Mouse (Mus musculus): Measurements from ENCODE around the gene Tob1.

Gene Tob1

DNA sequence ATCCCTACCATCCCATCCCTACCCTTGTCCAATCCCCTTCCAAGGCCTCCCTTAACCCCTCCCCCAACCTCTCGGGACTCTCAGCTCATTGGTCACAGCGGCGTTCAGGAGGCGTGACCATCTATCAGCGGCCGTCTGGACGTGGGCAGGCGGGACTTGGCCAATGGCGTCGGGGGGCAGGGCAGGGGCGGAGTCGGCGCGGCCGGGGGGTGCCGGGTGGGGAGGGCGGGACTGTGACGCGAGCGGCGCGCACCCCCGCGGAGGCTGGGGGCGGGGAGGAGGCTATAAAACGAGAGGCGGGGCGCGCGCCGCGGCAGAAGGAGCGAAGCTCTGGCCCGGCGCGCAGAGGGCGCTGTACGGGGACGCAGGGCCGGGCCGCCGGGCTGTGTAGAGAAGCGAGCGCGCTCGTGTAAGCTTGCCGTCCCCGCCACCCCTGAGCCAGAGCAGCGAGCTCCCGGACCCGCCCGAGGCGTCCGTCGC is at the start of gene Tob1:
Tob1 (plus strand) TSS at position 331 of the 480 bp plus-strand sequence.
- DNase-seq (ENCODE audit: low spot score), result peak; percentile 98

DNA sequence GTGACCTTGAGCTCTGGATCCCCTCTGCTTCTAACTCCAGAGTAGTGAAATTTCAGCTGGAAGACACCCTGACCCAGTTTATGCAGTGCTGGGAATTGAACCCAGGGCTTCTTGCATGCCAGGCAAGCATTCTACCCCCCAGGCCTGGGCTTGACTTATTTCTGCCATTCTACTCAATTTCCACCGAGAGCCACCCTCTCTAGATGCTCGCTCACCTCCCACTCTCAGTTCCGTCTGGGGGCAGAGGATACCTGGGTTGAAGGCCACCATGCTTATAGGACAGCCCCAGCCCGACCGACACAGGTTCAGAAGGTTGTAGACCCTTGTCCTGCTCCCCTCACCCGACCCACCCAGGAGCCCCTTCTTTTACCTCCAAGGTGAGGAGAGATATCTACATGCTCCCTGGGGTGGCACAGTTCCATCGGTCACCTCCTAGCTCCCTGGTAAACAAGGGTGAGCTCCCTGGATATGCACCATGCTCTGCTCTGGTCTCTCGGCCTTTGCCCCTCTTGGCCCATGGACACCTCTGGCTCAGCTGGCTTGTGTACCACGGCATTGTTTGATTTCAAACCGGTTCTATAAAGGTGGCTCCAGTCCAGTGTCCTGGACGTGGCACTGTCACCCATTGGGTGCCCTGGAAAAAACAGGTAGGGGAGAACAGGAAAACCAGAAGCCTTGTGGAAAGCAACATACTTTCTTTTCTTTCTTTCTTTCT is 49.2 kb upstream of the Tob1 start:
- DNase-seq (ENCODE audit: low spot score), result no peak

DNA sequence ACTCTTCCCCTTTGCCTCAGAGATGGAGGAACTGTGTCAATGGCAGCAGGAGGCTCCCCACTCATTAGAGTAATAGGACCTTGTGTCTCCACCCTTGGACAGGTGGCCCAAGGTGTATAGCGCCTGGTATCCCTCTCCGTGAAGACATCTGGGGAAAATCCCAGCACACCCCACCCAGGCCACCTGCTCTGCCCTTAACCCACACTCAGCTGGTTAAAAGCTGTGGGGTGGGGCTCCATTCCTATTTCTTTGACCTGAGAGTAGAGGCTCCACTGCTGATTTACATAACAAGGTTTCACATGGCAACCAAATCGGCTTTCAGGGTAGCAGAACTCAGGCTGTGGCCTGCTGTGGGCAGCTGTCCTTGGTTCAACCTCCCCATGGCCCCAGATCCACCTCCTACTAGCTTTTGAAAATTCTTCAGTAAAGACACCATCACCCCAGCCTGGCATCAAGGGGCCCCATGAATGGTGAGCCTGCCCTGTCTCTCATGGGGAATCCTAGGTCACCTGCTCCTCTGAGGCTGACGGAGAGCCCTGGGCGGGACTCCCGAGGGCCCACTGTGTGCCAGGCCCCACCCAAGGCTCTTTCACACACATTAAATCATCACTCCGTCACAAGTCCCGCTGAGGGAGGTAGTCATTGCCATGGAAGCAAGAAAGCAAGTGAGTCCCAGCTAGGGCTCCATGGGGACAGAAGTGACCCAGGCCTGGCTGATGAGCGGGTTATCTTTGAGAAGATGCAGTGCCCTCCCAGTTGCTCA is 48.1 kb upstream of the Tob1 start:
- DNase-seq (ENCODE audit: low spot score), result no peak

DNA sequence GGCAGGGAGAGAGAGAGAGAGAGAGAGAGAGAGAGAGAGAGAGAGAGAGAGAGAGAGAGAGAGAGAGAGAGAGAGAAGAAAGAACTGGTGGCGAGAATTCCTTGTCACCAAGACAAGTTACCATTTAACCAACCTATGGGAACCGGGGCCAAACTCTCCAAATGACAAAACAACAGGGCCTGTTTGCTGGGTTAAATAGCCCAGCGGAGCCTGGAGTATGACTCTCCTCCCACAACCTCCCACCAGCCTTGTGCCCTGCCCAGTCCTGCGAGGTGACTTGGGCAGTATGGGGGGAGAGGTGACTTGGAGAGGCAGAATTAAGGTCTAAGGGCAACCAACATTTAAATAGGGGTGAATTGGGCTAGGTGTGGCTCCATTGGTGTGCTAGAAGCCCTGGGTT is 45.5 kb upstream of the Tob1 start:
- no peak for DNase-seq (ENCODE audit: low spot score)

DNA sequence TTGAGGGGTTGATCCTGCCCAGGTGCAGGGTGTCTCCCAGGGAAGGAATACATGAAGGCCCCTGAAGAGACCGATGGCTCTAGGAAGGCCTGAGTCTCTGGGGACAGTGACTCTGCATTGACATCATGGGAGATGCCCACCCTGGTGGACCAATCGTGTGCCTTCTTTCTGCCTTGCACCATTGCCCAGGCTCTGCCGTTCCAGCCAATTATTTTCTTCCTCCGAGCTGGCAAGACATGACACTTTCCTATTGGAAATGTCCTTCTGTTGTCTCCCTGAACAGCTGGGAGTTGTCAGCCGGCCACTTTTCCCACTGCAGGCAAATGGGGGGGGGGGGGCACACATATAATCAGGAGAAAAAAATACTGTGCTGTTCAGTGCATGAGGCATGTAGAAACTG is 43.0 kb upstream of the Tob1 start:
- DNase-seq (ENCODE audit: low spot score), result no peak

DNA sequence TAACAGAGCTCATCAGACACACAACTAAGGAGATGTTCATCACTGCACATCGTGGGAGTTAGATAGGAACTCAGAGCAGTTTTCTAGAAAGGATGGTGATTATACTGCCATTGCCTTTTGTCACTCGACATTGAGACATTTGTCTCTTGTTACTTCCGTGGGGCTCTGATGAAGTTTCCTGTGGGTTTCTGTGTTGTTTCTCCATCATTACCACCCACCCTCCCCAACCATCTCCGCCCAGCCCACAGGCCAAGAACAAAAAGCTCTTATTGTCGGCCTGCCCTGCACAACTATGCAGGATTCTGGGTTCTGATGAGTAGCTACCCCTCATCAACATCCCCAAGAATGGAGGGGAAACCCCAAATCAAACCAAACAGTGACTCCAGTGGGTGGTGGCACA is 41.7 kb upstream of the Tob1 start:
- DNase-seq (ENCODE audit: low spot score), result no peak

DNA sequence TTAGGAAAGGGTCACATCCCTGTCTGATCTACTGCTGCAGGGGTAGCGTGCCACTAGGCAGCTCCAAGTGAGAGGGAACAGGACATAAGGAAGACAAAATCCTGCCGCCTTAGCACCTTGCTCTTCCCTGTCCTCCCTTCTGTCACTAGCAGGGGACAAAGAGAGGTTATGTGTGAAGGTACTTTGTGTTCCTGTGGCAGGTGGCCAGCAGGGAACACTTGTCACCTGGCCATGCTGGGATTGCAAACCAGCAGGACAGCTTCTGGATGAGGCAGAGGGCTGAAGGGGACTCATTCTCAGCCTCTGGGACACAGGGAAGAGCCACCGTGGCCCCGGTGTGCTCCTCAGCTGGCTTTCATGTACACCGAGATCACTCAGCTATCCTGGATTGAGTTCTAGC is 39.6 kb upstream of the Tob1 start:
- DNase-seq (ENCODE audit: low spot score), result no peak

DNA sequence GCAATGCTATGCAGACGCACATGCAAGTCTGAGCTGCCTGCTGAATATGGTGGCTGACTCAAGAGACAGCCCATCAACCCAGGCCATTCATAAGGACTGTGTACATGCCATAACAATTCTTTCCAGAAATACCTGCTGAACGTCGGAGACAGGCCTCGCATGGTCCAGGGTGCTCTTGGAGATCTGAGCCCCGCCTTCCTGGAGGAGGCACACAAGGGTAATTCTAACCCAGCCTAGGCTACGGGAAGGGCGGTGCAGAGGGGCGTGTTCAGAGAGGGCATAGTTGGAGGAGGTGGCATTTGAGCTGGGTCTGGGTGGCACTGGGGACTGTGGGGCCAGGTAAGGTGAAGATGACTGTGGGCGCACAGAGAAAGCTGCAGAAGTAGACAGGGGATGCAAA is 39.1 kb upstream of the Tob1 start:
- no peak for DNase-seq (ENCODE audit: low spot score)

DNA sequence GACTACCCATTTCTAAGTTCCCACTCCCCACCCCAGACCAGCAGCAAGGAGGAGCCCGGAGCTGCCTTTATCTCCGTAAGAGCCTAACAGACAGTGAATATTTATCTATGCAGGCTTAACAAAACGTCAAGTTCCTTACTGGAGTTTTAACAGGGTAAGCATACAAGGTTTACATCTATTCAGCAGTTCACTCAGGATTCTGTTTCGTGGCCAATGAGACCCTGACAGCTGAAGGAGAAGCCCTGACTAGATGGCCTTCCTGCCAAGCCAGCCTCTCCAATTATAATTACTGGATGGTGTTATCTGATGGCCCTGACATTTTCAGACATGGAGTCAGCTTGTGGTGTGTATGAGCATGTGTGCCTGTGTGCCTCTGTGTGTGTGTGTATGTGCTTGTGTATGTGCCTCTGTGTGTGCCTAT is 37.5 kb upstream of the Tob1 start:
- no peak for DNase-seq (ENCODE audit: low spot score)

DNA sequence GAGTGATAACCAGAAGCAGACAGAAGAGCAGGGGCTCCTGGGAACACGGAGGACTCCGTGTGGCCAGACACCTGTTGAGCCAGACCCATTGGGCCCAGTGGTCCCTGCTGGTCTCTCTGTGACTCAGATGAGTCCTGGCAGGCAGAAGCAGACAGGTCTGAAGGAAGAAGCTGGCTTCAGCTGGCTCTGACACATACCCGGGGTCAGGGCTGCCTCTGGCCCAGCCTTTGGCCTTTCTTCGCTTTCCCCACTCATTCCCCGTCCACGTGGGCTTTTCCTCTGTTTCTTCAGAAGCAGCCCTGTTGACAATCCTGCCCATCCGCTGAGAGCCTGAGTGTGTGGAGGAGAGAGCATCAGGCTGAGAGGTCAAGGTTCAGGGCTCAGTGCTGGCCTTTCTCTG is 36.0 kb upstream of the Tob1 start:
- no peak for DNase-seq (ENCODE audit: low spot score)

DNA sequence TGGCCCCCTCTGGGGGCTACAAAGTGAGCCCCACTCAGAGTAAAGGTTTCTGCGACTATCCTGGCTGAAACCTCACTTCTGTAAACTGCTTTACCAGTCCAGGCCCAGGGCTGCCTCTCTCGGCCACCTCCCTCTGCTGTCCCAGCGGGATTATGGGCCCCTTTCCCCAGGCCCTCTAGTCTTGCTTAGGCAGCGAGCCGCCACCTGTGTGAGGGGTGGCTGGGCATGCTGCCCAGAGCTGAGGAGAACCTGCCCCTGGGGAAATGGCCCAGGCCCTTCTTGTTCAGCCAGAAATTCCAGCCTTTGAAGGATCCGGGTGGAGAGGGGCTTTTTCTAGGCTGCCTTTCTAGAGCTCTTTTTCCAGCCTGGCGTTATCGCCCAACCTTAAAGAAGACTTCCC is 35.6 kb upstream of the Tob1 start:
- DNase-seq (ENCODE audit: low spot score), result no peak

DNA sequence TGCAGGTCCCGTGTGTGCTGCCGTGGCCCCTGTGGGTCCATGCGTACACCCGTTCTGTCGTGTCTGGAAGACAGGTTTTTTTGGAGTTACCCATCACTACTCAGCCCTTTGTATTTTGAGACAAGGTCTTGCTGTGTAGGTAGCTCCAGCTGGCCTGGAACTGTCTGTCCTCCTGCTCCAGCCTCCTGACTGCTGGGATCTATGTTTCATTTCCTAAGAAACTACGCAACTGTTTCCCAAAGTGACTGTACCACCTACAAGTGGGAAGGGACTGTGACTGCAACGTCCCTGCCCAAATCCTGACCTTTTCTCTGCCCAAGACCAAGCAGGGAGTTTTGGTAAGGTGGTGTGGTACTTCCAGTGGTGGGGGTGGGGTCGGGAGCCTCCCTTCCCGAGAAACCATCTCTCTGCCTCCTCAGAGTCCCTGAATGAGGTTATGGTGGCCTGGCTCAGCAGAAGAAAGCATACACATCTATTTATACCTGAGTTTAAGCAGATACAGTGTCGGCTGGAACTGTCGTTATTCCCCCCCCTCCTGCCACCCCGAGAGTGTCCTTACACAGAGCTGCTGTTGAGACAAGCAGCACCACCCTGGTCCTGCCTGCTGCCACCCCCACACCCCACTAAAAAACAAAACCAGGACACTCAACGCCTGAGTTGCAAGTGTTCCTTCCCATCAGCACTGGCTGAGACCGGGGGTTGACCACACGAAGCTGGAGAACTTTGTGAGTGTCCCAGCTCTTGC is 33.2 kb upstream of the Tob1 start:
- no peak for DNase-seq (ENCODE audit: low spot score)

DNA sequence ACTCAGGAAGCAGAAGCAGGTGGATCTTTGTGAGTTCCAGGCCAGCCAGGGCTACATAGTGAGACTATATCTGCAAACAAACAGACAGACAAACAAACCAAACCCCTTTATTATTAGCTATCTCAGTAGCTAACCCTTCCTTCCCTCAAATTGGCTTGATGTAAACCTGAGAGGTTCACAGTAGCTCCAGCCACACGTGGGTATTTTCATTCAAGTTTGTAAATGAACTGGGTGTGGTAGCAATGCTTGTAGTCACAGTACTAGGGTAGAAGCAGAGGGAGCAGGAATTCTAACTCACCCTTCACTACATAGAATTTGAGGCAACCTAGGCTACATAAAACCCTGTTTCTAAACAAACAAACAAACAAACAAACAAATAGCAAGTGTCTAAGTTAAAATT is 31.5 kb upstream of the Tob1 start:
- DNase-seq (ENCODE audit: low spot score), result no peak

DNA sequence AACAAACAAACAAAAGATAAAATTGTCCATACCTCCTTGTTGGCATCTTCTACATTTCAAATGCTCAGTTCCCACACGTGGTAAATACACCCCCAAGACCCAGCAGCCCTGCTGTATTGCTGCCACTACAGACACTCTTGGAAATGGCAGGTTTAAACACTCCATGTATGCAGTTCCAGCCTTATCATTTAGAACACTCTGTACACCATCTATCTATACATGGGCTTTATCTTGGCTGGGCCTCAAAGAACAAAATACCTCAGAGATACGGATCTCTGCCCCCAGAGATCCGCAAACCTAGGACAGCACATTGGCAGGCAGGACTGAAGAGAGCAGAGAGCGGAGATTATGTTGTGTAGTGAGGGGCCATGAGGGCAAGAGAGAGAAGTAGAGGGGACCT is 31.1 kb upstream of the Tob1 start:
- DNase-seq (ENCODE audit: low spot score), result no peak

DNA sequence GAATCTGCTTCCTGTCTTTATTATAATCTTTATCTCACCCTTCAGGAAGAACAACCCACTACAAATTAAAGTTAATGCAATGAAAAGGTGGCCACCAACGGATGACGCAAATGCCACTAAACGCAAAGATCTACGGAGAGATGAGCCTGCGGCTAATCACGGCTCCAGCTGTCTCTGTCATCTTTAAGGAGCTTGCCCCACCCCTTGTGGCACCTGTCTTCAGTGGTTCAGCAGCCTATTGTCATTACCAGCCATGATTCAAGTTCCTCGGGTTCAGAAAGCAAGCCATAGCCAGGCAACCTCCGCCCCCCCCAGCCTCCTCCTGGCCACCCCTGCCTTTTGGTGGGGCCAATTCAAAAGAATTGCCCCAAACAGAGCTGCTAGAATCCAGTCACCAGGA is 29.6 kb upstream of the Tob1 start:
- DNase-seq (ENCODE audit: low spot score), result no peak

DNA sequence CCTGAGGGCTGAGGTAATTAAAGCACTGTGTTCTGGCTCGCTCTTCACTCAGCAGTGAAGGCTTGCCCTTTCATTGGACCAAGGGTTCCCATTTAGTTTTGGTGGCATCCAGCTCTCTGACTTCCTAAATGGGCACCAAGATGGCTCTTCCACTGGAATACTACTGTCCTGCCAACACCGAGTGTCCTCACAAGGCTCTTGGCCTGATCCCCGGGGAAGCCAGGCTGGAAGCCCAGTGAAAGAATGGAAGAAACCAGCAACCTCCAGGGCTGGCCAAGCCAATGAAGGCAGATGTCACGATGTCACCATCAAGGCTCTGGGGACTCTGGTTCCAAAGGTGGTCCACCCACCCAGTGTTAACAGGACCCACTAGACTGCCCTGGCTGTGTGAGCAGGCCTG is 28.5 kb upstream of the Tob1 start:
- no peak for DNase-seq (ENCODE audit: low spot score)

DNA sequence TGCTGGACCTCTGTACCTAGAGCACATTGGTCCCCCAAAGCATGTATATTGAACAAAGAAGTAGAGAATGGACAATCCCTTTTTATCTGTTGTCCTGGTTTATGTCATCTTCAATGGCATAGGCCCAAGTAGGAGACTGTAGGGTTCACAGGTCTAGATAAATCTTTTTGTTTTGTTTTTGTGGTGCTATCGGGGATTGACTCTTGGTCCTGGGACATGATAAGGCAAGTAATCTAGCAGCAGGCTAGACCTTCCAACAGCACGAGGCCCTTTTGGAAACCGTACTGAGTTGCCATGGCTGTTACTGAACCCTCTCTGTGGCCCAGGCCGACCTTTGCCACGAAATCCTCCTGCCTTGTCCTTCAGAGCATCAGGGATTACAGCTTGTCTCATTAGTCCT is 28.1 kb upstream of the Tob1 start:
- no peak for DNase-seq (ENCODE audit: low spot score)

DNA sequence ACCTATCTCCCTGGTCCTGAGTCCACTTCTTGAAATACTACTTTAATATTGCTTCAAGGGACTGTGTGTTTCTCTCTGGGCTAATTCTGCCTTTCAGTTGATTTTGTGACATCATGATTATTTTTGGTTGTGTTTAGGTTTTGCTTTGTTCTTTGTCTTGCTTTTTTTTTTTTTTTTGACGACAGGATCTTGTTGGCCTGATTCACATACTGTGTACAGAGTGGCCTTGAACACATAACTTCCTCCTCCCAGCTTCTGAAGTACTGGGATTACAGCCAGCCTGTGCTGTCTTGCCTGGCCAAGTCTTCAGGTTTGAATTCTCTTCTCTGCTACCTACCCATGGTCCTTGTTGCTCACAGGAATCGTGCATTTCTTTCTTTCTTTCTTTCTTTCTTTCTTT is 27.6 kb upstream of the Tob1 start:
- DNase-seq (ENCODE audit: low spot score), result no peak

DNA sequence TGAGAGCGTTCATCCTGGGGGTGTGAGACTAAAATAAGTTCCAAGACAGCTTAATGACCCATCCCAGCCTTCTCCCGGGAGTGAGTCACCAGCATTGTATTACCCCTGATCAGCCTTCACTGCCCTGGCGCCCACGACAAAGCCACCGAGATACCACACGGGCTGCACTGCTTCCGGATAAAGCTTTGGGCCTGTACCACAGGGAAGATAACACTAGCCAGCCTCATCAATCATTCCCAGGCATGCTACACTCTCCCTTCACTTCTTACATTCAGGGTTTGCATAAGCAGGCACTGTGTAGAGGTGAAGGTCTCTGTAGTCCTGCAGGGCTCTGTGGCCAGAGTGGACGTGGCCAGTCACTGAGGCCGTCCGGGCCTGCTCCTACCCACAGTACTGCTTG is 21.7 kb upstream of the Tob1 start:
- no peak for DNase-seq (ENCODE audit: low spot score)

DNA sequence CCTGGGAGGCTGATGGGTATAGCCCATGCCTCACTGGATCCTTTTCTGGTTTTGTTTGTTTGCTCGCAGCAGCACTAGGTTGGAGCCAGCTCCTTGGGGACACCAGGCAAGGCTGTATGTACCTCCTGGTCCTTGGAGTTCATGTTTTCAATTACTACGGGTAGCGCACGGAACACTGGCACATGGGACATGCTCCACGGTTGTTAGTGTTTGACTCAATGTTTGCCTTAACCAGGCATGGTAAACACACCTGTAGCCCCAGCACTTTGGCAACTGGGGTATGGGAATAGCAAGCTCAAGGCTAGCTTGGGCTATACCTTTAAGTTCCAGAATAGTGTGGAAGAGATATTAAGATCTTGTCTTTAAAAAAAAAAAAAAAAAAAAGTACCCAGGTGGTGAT is 20.6 kb upstream of the Tob1 start:
- no peak for DNase-seq (ENCODE audit: low spot score)

DNA sequence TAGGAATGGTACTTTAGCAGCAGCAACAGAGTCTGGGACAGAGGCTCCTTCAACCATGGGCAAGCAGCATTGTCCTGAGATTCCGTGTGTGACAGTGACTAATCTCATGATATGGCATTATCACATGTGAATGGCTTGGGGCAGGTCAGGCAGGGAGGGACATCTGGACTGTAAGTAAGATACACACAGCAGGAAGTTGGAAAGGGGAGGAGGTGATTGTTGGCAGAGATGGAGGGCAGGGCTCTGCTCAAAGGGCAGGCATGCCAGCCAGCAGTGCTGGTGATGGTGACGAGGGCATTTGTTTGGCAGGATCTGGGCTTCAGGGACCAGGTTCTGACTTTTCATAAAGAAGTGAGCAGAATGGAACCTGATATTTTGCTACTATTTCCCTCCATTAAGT is 18.1 kb upstream of the Tob1 start:
- no peak for DNase-seq (ENCODE audit: low spot score)

DNA sequence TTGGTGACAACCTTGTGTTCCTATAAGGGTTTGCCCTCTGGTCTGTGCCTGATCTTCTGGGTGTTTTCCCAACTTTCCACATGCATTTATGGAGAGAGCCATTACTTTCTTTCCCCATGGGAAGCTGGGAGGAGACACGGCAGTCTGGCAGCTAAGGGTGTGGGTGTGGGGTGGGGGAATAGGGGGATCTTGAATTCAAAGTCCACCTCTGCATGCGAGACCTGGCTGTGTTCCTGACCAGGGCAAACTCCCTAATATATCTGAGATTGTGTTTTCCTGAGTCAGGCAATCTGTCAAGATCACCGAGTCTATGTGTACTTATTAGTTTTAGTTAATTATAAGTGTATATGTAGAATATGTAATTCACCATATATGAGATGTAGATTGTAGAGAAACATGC is 14.9 kb upstream of the Tob1 start:
- DNase-seq (ENCODE audit: low spot score), result no peak

Measured in embryo, embryonic 10 days (tissue).